Mouse (Mus musculus) activated CD4-positive, CD25-positive, alpha-beta regulatory T cell, adult 4 months (primary cell): ENCODE data around the gene Dcun1d3. TPM values are rescaled to one million over a fixed set of nuclear protein-coding genes. Genes with fewer than 3 reads are reported as not detected.

Experiments
- ATAC-seq: one replicate; pipeline ENCODE4 v1.8.0; 2017
- polyA plus RNA-seq, 2 experiments: library from polyadenylated mRNA; unstranded; fragments of 100-300 nt; shearing (Covaris generic); gene quantifications; one replicate each; pipeline ENCODE4 v1.2.1; 2017

Gene Dcun1d3
- polyA plus RNA-seq = 1 to 10 TPM; 6.1 to 7.7 TPM

GRCm38 (mm10) chr7:119895639-119896512, at the start of gene Dcun1d3, which contains the start of gene Lyrm1:
Gene Dcun1d3, minus strand, starts transcription at chr7:119896298.
Gene Lyrm1, plus strand, starts transcription at chr7:119895861.
- ATAC-seq = peak; percentile 97

GRCm38 (mm10) chr7:119941569-119941968, 45.5 kb upstream of the Dcun1d3 start:
- ATAC-seq = no peak

GRCm38 (mm10) chr7:119937036-119937435, 40.9 kb upstream of the Dcun1d3 start:
- no peak for ATAC-seq

GRCm38 (mm10) chr7:119936321-119936720, 40.2 kb upstream of the Dcun1d3 start:
- no peak for ATAC-seq

- no peak for ATAC-seq
Observed at GRCm38 (mm10) chr7:119928783-119929440, 32.8 kb upstream of the Dcun1d3 start.

GRCm38 (mm10) chr7:119921054-119921453, 25.0 kb upstream of the Dcun1d3 start:
- ATAC-seq = no peak

GRCm38 (mm10) chr7:119920457-119920856, 24.4 kb upstream of the Dcun1d3 start:
- ATAC-seq = no peak

GRCm38 (mm10) chr7:119911727-119912126, 15.6 kb upstream of the Dcun1d3 start:
- ATAC-seq = no peak

- no peak for ATAC-seq
Observed at GRCm38 (mm10) chr7:119906523-119907215, 10.6 kb upstream of the Dcun1d3 start.

GRCm38 (mm10) chr7:119899386-119900057, 3.4 kb upstream of the Dcun1d3 start:
- ATAC-seq = no peak

- ATAC-seq = no peak
Observed at GRCm38 (mm10) chr7:119898247-119898856, 2.3 kb upstream of the Dcun1d3 start.

GRCm38 (mm10) chr7:119897521-119898109, 1.5 kb upstream of the Dcun1d3 start:
- ATAC-seq = no peak

GRCm38 (mm10) chr7:119894818-119895544, 1.1 kb downstream of the Dcun1d3 start:
- no peak for ATAC-seq

GRCm38 (mm10) chr7:119892742-119893141, 3.4 kb downstream of the Dcun1d3 start:
- no peak for ATAC-seq

- no peak for ATAC-seq
Observed at GRCm38 (mm10) chr7:119892198-119892597, 3.9 kb downstream of the Dcun1d3 start.

GRCm38 (mm10) chr7:119887887-119888286, 8.2 kb downstream of the Dcun1d3 start:
- ATAC-seq = no peak

GRCm38 (mm10) chr7:119881229-119881628, 14.9 kb downstream of the Dcun1d3 start:
- ATAC-seq = no peak

- no peak for ATAC-seq
Observed at GRCm38 (mm10) chr7:119880345-119880744, 15.8 kb downstream of the Dcun1d3 start.

GRCm38 (mm10) chr7:119879171-119879570, 16.9 kb downstream of the Dcun1d3 start:
- no peak for ATAC-seq

GRCm38 (mm10) chr7:119875776-119876440, 20.2 kb downstream of the Dcun1d3 start:
- no peak for ATAC-seq
